Mouse (Mus musculus): ENCODE data around the gene Cldn18. TPM values are rescaled to one million over a fixed set of nuclear protein-coding genes. Genes with fewer than 3 reads are reported as not detected.

Cldn18 gene
- total RNA-seq, 1 experiment, result 0.09 TPM

DNA sequence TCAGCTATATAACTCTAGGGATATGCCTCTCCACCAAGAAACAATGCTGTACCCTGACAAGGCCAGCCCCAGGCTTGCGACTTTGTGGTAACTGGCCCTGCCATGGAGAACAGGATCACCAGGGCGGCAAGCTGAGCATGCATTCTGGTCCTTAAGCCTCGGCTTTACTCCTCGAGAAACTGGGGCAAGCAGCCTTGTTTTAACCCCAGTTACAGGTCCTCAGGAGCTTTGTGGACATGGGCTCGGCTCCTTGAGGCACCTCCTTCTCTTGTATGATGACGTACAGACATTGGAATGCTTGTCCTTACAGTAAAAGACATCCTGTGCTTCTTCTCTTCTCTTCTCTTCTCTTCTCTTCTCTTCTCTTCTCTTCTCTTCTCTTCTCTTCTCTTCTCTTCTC lies 13.4 kb downstream of the Cldn18 start:
- Histone ChIP-seq H3K36me3 (ENCODE audit: control insufficient read depth, insufficient read depth, low read length, poor library complexity, severe bottlenecking) (no peaks in the 10 kb centered on the region), H3K4me1 (ENCODE audit: control insufficient read depth in 2 of 2, insufficient read depth in 2 of 2, low read length in 2 of 2, poor library complexity in 1 of 2) (no peaks in the 10 kb centered on the region), H3K4me3 (ENCODE audit: insufficient read depth in 1 of 2, low read depth in 1 of 2, low read length in 2 of 2, poor library complexity in 1 of 2, severe bottlenecking in 1 of 2) (no peak overlapping the region), H3K9me3 (ENCODE audit: control insufficient read depth, insufficient read depth, low read depth, low read length) (no peaks in the 10 kb centered on the region), H3K9ac (ENCODE audit: insufficient read depth, low read depth, low read length, poor library complexity, severe bottlenecking) (no peak overlapping the region), H3K27ac (ENCODE audit: insufficient read depth, low read depth, low read length, poor library complexity, severe bottlenecking) (no peak overlapping the region)
- DNase-seq (ENCODE audit: low read depth, low spot score), result no peak
- no peak for TF ChIP-seq MAFK (IDR thresholded peaks at IDR 0.05; ENCODE audit: insufficient read depth, low read depth, low read length)
- no peak for TF ChIP-seq ZC3H11A (IDR thresholded peaks at IDR 0.05; ENCODE audit: borderline replicate concordance, low read depth, low read length)
- TF ChIP-seq CHD2 (IDR thresholded peaks at IDR 0.05; ENCODE audit: low read depth, low read length), result no peak
- TF ChIP-seq HCFC1 (IDR thresholded peaks at IDR 0.05; ENCODE audit: borderline replicate concordance, insufficient read depth, low read length), result no peak
- no peak for TF ChIP-seq ZNF384 (IDR thresholded peaks at IDR 0.05; ENCODE audit: low read depth, low read length)
- in situ Hi-C loops (cut with MboI; ENCODE audit: low sequenced_read_pairs in 2 of 2, unreplicated experiment in 2 of 2), result no loop called here

DNA sequence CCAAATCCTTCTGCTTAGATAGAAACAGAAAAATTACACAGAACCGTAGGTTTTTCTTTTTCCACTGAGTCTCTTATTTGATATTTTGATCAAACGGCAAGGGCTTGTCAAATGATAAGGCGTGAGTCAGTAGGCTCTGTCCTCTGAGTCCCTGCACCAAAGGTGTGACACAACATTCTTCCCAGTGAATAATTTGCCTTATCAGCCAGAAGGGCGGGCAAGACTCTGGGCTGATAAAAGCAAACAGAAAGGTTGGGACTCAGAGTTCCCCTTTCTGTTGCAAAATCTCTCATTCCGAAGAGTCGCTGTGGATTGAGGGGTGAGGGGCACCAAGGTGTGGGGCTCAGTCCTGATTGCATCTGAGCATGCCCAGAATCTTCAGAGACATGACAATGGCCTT lies 14.9 kb downstream of the Cldn18 start:
- no peak for TF ChIP-seq ZNF384 (IDR thresholded peaks at IDR 0.05; ENCODE audit: low read depth, low read length)
- TF ChIP-seq MAFK (IDR thresholded peaks at IDR 0.05; ENCODE audit: insufficient read depth, low read depth, low read length), result no peak
- TF ChIP-seq CHD2 (IDR thresholded peaks at IDR 0.05; ENCODE audit: low read depth, low read length), result no peak
- no peak for TF ChIP-seq HCFC1 (IDR thresholded peaks at IDR 0.05; ENCODE audit: borderline replicate concordance, insufficient read depth, low read length)
- no peak for TF ChIP-seq ZC3H11A (IDR thresholded peaks at IDR 0.05; ENCODE audit: borderline replicate concordance, low read depth, low read length)
- in situ Hi-C loops (cut with MboI; ENCODE audit: low sequenced_read_pairs in 2 of 2, unreplicated experiment in 2 of 2), result no loop called here
- H3K9ac ChIP-seq (ENCODE audit: insufficient read depth, low read depth, low read length, poor library complexity, severe bottlenecking), result no peak overlapping the region

DNA sequence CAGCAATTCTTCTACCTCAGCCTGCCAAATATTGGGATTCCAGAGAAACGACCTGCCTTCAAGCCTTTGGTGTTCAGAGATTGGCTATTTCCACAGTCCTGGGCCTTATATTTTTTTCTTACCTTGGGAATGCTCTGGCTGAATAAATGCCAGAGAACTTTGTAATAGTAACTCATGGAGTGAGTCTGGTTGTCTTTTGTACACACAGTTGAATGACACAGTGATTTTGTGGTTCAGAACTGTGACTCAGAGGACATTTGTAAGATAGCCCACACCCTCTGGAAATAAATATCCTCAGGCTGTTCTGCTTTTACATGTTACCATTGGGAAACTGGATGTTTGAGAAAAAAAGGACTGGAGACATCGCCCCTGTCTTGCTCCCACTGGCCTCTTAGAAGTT lies 15.9 kb downstream of the Cldn18 start:
- H3K9me3 ChIP-seq (ENCODE audit: control insufficient read depth, insufficient read depth, low read depth, low read length), result no peaks in the 10 kb centered on the region

More for the DNA sequence above, 14.9 kb downstream of the Cldn18 start:
- Histone ChIP-seq H3K4me1 (ENCODE audit: control insufficient read depth in 2 of 2, insufficient read depth in 2 of 2, low read length in 2 of 2, poor library complexity in 1 of 2) (no peaks in the 10 kb centered on the region), H3K9me3 (ENCODE audit: control insufficient read depth, insufficient read depth, low read depth, low read length) (no peaks in the 10 kb centered on the region), H3K27ac (ENCODE audit: insufficient read depth, low read depth, low read length, poor library complexity, severe bottlenecking) (no peak overlapping the region), H3K4me3 (ENCODE audit: insufficient read depth in 1 of 2, low read depth in 1 of 2, low read length in 2 of 2, poor library complexity in 1 of 2, severe bottlenecking in 1 of 2) (no peak overlapping the region), H3K36me3 (ENCODE audit: control insufficient read depth, insufficient read depth, low read length, poor library complexity, severe bottlenecking) (no peaks in the 10 kb centered on the region)
- no peak for DNase-seq (ENCODE audit: low read depth, low spot score)

DNA sequence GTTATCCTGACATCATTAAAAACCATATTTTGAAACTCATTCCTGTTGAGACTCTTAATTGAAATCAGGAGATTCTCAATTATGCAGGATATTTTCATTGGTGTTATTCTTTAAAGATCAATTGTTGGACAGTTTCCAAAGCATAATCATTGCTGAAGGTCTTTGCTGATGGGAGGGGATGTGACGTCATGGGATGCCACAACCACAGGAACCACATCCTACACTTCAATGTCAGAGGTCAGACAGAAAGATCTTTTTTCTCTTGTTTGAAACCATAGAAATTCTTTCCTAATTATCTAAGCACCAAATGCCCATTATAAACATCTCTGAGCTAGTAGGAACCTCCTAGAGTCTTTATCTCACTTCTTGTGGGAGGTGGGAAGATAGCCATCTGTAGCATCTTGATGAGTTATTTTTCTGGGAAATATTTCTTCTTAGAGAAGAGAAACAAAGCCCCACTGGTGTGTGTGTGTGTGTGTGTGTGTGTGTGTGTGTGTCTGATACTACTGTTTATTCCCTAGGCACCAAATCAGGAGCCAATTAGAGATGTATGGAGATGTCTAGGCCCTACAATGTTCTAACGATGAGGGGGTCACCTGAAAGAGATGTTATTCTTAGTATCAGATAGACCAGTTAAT lies 17.2 kb downstream of the Cldn18 start:
- H3K36me3 ChIP-seq (ENCODE audit: control insufficient read depth, insufficient read depth, low read length, poor library complexity, severe bottlenecking), result no peaks in the 10 kb centered on the region
- H3K9ac ChIP-seq (ENCODE audit: insufficient read depth, low read depth, low read length, poor library complexity, severe bottlenecking), result no peak overlapping the region
- no peak for DNase-seq (ENCODE audit: low read depth, low spot score)
- in situ Hi-C loops (cut with MboI; ENCODE audit: low sequenced_read_pairs in 2 of 2, unreplicated experiment in 2 of 2), result no loop called here
- no peak overlapping the region for H3K27ac ChIP-seq (ENCODE audit: insufficient read depth, low read depth, low read length, poor library complexity, severe bottlenecking)
- TF ChIP-seq ZNF384 (IDR thresholded peaks at IDR 0.05; ENCODE audit: low read depth, low read length) (no peak), MAFK (IDR thresholded peaks at IDR 0.05; ENCODE audit: insufficient read depth, low read depth, low read length) (no peak)
- H3K4me3 ChIP-seq (ENCODE audit: insufficient read depth in 1 of 2, low read depth in 1 of 2, low read length in 2 of 2, poor library complexity in 1 of 2, severe bottlenecking in 1 of 2), result no peak overlapping the region
- no peaks in the 10 kb centered on the region; a peak in 1 of 4 replicates for H3K4me1 ChIP-seq (ENCODE audit: control insufficient read depth in 2 of 2, insufficient read depth in 2 of 2, low read length in 2 of 2, poor library complexity in 1 of 2)
- H3K9me3 ChIP-seq (ENCODE audit: control insufficient read depth, insufficient read depth, low read depth, low read length), result no peaks in the 10 kb centered on the region

More for the DNA sequence above, 15.9 kb downstream of the Cldn18 start:
- Histone ChIP-seq H3K36me3 (ENCODE audit: control insufficient read depth, insufficient read depth, low read length, poor library complexity, severe bottlenecking) (no peaks in the 10 kb centered on the region), H3K4me1 (ENCODE audit: control insufficient read depth in 2 of 2, insufficient read depth in 2 of 2, low read length in 2 of 2, poor library complexity in 1 of 2) (no peaks in the 10 kb centered on the region), H3K9ac (ENCODE audit: insufficient read depth, low read depth, low read length, poor library complexity, severe bottlenecking) (no peak overlapping the region), H3K4me3 (ENCODE audit: insufficient read depth in 1 of 2, low read depth in 1 of 2, low read length in 2 of 2, poor library complexity in 1 of 2, severe bottlenecking in 1 of 2) (no peak overlapping the region), H3K27ac (ENCODE audit: insufficient read depth, low read depth, low read length, poor library complexity, severe bottlenecking) (no peak overlapping the region)
- no peak for DNase-seq (ENCODE audit: low read depth, low spot score)
- TF ChIP-seq CHD2 (IDR thresholded peaks at IDR 0.05; ENCODE audit: low read depth, low read length) (no peak), MAFK (IDR thresholded peaks at IDR 0.05; ENCODE audit: insufficient read depth, low read depth, low read length) (no peak), ZNF384 (IDR thresholded peaks at IDR 0.05; ENCODE audit: low read depth, low read length) (no peak), ZC3H11A (IDR thresholded peaks at IDR 0.05; ENCODE audit: borderline replicate concordance, low read depth, low read length) (no peak), HCFC1 (IDR thresholded peaks at IDR 0.05; ENCODE audit: borderline replicate concordance, insufficient read depth, low read length) (no peak)
- in situ Hi-C loops (cut with MboI; ENCODE audit: low sequenced_read_pairs in 2 of 2, unreplicated experiment in 2 of 2), result no loop called here

DNA sequence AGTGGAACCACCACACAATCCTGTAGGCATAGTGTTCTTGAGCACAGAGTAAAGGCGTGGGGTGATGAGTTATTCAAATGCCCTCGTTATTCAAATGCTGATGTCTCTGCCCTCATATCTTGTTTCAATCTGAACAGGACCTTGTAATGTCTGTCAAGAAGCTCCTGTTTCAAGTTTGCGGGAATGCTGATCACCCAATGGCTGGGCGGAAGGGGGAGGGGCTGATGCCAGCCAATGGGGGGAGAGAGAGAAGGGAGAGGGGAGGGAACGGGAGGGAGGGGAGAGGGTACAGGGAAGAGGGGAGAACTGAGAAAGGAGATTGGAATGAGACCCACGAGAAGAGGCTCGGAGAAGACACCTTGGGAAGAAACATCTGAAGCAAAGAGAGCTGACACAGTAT lies 22.1 kb downstream of the Cldn18 start:
- no peak for TF ChIP-seq CHD2 (IDR thresholded peaks at IDR 0.05; ENCODE audit: low read depth, low read length)
- TF ChIP-seq HCFC1 (IDR thresholded peaks at IDR 0.05; ENCODE audit: borderline replicate concordance, insufficient read depth, low read length), result no peak
- no peak for TF ChIP-seq MAFK (IDR thresholded peaks at IDR 0.05; ENCODE audit: insufficient read depth, low read depth, low read length)
- no peak for TF ChIP-seq ZC3H11A (IDR thresholded peaks at IDR 0.05; ENCODE audit: borderline replicate concordance, low read depth, low read length)
- no peak for TF ChIP-seq ZNF384 (IDR thresholded peaks at IDR 0.05; ENCODE audit: low read depth, low read length)
- Histone ChIP-seq H3K9ac (ENCODE audit: insufficient read depth, low read depth, low read length, poor library complexity, severe bottlenecking) (no peak overlapping the region), H3K36me3 (ENCODE audit: control insufficient read depth, insufficient read depth, low read length, poor library complexity, severe bottlenecking) (no peaks in the 10 kb centered on the region), H3K9me3 (ENCODE audit: control insufficient read depth, insufficient read depth, low read depth, low read length) (no peaks in the 10 kb centered on the region), H3K27ac (ENCODE audit: insufficient read depth, low read depth, low read length, poor library complexity, severe bottlenecking) (no peak overlapping the region), H3K4me1 (ENCODE audit: control insufficient read depth in 2 of 2, insufficient read depth in 2 of 2, low read length in 2 of 2, poor library complexity in 1 of 2) (peaks cover 0 to 3% of the 10 kb centered on the region in 2 experiments; a peak in 3 of 4 replicates), H3K4me3 (ENCODE audit: insufficient read depth in 1 of 2, low read depth in 1 of 2, low read length in 2 of 2, poor library complexity in 1 of 2, severe bottlenecking in 1 of 2) (peak overlapping the region in 1 of 2 experiments; percentile 23; a peak in 2 of 4 replicates)
- peak; percentile 52 for DNase-seq (ENCODE audit: low read depth, low spot score)
- in situ Hi-C loops (cut with MboI; ENCODE audit: low sequenced_read_pairs in 2 of 2, unreplicated experiment in 2 of 2), result no loop called here

Data from ES-E14 (cell line).